Mouse (Mus musculus) embryo, embryonic 10.5 days (tissue): Measurements from ENCODE around the gene Slc9a3.
A peak's percentile ranks its signal among the peaks of the same experiment; 100 is the strongest.

Experiments
- DNase-seq: peaks from one replicate; pipeline ENCODE4 v3.0.0-alpha.2; 2015; ENCODE audit warnings: low spot score

Gene Slc9a3

GRCm38 (mm10) chr13:74121141-74121602 lies at the start of gene Slc9a3:
TSS of gene Slc9a3 (plus strand) at chr13:74121457.
- DNase-seq, result peak; percentile 33

GRCm38 (mm10) chr13:74071714-74072113 lies 49.5 kb upstream of the Slc9a3 start:
- DNase-seq, result no peak

- no peak for DNase-seq
Measured at GRCm38 (mm10) chr13:74073369-74073768, 47.9 kb upstream of the Slc9a3 start.

GRCm38 (mm10) chr13:74090265-74090664 lies 31.0 kb upstream of the Slc9a3 start:
- DNase-seq, result no peak

DNA sequence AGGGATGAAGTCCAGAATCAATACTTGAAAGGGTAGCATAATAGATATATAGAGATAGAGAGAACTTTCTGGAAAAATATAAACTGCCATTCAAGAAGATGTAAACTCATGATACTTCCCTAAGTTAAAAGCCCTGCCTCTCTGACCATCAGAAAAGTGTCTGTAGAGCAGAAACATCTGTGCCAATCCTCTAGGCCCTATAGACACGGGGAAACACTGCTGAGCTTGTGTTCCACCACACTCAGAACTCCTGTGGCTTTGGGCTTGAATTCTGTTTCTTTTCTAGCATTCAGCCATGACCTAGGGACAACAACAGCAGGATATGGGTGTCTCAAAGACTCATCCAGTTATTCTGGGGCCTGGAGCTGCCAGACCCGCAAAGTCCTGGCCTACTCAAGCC lies 25.3 kb upstream of the Slc9a3 start:
- no peak for DNase-seq

DNA sequence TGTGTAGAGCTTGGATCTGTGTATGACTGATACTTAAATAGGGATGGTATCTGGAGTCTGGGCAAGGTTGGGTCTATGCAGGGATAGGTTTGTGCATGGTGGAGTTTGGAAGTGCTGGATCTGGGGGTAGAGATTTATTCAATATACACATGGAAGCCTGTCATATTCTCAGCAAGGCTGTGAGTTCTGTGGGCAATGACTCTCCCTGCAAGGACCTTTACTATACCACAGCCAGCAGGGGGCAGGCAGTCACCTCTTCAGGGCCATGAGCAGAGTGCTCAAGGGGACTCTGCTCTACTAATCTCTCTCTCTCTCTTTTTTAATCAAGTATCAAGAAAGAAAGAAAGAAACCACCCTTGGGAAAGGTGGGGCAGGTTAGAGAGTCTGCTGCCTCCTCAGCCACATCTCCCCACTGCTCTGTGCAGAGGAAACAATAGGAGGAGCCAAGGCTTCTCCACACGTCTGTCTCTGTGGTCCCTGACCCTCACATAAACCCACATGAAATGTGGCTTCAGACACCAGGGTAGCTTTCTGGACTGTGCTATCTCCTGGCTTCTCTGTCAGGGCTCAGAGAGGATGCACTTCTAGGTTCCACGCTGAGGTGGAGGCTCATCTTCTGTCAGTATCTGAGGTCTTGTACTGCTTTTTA lies 24.4 kb upstream of the Slc9a3 start:
- DNase-seq, result peak; percentile 78

- DNase-seq, result no peak
Measured at GRCm38 (mm10) chr13:74098913-74099312, 22.3 kb upstream of the Slc9a3 start.

GRCm38 (mm10) chr13:74102108-74102830 lies 19.0 kb upstream of the Slc9a3 start:
- no peak for DNase-seq

DNA sequence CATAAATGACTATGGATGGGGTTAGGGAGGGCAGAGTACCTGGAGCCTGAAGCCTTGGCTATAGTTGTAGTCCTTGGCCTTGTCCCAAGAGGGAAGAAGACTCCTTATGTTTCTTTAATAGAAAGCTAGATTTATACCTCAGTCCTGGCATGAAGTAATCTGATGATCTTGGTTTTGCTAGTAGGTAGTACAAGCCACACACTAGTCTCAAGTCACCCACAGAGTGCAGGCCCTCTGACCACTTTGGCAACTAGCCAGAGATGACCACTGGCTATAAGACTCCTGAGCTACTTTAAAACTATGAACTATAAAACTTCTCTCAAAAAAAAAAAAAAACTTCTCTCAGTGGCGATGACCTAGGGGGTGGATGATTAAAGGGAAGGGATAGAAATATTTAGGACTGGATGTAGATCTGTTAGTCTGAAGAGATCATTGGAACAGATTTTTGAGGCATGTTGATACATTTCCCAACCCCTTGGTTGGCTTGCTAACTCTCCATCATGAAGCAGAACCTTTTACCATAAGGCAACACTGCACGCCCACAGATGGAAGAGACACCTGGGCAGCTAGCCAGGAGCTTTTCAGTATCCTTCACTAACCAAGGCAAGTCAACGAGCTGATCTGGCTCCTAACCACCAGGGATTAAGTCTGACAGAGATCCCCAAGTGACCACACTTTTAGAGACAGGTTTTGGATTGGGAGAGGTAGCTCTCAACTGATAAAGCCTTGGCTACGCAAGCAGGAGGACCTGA lies 18.2 kb upstream of the Slc9a3 start:
- DNase-seq, result no peak

DNA sequence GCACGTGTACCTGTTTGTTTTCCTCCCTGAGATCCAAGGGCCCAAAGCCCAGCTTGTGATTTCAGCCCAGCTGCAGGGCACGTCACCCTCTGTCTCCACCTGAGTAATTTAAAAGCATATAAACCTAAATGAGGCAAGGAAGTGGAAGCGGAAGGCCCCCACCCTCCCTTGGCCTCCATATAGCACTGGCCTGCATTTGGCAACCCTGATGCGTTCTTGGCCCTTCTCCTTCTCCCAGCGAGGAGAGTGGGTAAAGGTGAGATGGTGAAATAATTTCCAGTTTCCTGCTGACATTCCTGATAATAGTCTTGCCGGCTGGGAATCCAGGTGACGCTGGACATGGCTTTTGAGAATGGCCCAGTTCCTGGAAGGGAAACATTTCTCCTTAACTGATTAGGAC lies 16.8 kb upstream of the Slc9a3 start:
- DNase-seq, result no peak

GRCm38 (mm10) chr13:74107410-74107809 lies 13.8 kb upstream of the Slc9a3 start:
- DNase-seq, result no peak

DNA sequence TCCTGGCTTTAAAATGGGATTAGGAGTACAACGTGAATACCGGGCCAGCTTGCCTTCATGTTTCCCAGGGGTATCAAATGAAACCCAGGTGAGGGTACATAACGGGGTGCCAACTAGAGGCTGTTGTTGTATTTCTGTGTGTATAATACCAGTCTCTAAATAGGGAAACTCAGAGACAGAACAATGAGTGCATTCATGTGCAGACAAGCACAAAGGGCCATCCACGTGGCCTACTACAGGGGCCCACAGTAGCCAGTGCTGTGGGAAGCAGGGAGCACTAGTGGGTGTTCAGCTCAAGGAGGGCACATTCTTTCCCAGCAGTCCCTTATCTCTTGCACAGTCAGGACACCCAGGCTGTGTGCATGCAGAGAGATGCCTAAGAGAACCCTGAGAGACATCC lies 8.7 kb upstream of the Slc9a3 start:
- DNase-seq, result no peak

GRCm38 (mm10) chr13:74113626-74114191 lies 7.5 kb upstream of the Slc9a3 start:
- no peak for DNase-seq

DNA sequence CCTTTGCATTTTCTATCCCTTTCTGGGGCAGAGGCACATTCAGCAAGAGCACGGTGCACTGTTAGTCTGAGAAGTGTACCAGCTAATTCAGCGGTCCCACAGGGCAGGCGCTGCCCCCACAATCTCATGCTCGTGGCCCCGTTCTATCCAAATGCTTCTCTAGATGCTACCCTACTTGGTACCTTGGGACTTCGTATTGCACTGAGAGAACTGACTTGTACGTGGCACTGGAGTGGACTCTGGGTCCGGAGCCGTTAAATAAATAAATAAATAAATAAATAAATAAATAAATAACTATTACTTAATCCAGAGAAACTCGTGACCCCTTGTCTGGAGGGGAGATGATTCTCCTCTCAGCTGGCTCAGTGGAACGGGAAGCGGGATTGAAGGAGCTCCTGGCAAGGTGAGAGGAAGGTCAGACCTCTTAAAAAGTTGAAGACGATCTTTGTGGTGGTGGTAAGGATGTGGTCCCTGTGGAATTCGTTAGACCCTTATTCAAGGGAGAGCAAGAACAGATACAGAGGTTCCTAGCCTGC lies 606 bp downstream of the Slc9a3 start:
- no peak for DNase-seq

DNA sequence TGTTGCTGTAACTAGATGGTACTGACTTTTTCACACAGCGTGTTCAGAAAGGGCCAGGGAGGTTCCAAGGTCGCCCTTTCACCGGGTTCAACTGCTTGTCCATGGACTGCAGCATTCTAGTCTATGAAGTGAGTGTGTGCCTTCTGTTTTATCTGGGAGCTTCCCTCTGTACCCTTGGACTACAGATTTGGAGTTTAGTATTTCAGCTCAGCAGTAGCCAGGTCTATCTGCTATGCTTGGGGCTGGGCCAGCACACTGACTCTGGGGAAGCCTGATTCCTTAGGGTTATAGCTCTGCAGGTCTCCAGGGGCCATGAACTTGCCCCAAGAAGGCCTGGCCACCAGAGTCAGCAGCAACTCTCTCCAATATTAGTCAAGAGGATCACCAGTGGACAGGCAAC lies 1.4 kb downstream of the Slc9a3 start:
- no peak for DNase-seq

DNA sequence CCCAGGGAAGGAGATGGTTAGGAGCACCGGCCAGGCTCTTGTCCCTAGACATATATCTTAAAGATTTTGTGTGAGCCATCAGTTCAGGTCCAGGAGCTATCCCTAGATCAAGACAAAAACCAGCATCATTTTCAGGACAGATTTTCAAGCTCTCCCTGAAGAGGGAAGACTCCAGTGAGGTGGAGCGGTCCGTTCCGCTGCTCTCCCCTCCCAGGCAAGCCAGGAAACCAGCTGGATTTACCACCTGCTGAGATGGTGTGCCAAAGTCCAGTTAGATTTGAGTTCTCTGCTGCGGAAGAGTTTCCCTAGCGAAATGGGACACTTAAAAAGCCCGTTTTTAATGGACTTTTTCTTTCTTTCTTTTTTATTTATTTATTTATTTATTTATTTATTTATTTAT lies 6.3 kb downstream of the Slc9a3 start:
- DNase-seq, result no peak

DNA sequence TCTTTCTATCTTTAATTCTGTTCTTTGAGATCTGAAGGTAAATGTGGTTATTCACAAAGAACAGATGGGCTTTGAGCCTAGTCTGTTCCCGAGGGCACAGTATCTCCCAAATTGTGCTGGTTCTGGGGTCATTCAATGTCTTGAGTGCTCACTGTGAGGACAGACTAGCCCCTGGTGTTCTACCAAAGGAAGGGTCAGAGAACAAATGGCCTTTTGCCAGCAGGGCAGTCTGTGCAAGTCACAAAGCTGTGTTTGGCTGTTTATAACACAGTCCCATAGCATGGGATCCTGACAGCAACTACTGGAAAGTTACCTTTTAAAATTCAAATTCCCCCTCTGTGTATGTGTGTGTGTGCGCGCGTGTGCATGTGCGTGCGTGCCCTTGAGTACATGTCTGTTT lies 8.7 kb downstream of the Slc9a3 start:
- no peak for DNase-seq

DNA sequence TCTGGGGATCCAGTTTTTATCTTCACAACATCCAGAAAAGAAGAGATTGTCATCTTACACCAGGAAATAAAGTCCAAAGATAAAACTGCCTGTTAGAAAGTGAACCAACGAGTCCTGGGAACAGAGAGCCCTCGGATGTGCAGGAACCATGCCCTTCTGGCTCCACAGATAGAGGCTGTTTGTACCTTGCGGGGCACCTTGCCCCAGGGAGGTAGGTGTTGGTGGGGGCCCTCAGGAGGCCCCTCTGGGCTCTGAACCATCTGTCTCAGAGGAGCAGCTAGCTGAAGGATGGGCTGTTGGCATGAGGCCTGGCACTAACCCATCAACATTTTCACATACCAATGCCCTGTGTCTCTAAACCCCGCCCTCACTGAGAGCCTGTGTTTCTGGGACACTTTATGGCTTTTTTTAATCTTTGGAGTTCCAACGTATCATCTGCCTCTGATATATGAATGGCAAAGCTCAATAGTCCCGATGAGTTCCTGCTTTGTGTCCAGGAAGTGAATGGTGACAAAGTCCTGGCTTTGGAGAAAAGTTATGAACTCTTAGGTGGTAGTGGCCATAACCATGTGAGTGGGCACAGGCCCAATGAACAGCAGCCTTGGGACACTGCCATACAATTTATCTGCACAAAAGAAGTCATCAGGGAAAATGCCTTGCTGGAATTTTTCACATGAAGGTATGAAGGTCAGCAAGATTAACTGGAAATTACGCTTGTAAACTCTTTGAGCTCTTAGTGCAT lies 17.8 kb downstream of the Slc9a3 start:
- no peak for DNase-seq

DNA sequence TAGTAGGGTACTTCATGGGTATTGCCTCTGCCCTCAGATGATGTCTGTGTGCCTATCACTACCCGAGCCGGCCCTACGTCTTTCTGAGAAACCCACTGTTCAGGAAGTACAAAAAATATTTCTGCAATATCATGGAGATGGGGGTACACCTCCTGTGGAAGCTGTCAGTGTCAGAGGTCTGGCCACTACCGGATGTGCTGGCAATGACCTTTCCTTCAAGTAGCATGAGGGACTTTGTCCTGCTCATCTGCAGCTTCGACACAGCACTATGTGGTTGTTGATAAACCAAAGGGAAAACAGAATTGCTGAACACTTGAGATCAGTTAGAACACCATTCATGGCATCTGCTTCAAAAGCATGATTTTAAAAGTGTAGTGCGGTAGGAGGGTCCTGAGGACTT lies 19.5 kb downstream of the Slc9a3 start:
- DNase-seq, result no peak

DNA sequence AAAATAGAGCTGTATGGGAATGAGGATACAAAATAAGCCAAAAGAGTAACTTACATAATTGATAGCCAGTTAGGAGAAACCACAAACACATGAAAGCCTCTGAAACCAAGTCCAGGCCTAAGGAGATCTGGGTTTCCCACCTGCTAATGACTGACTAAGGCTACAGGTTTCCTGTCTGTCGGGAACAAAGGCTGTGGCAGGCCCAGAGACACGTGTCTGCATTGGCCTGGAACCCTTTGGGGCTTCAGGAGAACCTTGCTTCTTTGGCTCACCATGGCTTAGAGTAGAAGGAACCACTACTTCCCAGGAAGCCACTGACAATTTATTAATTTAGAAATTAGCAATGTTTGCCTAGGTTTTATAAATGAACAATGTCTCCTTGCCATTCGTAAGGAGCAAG lies 22.0 kb downstream of the Slc9a3 start:
- DNase-seq, result no peak

DNA sequence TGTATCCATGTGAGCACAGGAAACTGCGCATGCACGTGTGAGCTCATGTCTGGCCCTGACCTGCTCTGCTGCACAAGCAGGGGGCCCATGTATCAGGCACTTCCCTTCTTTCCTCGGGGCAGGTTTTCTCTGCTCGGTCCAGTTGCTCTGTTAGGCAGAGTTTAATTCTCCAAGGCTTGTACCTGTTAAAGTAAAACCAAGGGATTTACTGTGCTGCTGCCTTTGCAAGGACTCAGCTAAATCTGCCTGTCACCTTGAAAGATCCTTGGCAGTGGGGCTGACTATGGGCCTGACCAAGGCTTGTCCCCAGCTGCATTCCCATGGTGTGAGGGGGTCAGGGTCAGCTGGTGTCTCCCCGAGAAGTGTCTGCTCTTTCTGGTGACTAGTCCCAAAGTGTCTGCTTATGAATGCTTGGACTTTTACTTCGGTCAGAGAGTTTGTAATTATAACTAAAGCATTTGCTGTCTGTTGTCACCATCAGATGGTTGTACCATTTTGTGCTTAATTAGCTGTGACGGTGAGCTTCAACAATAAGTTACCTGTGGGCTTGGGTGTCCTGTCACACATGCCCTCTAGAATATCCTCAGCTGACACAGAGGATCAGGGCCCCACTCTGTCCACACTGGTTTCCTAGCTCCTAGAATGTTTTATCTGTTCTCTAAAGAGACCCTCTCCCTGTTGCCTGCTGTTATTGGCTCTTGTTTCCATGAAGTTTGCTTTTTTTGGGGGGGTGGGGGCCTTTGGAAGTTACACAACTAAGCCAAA lies 23.0 kb downstream of the Slc9a3 start:
- no peak for DNase-seq
